ENCODE assay signal across 32 mouse cellular contexts in the genomic region with DNA sequence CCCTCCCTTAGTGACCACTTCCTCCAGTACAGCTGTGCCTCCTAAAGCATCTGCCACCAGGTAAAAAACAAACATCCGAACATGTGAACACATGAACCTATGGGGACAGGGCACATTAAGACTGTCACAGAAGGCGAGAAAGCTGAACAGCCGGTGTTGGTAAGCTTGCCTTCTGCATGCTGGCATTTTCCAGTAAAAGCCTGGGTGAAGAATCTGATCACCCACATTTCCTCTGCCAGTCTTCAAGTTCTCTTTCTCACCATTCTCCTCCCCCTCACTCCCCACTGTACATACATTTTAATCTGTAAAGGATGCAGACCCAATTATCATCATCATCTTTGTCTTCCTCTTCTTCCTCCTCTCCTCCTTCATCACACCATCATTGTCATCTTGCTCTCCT. TPM values are rescaled to one million over a fixed set of nuclear protein-coding genes. Genes with fewer than 3 reads are reported as not detected.
DNase-seq lines count a peak whose midpoint lies in the region; ATAC-seq and TF ChIP-seq lines count a peak whose summit lies in the region.
"Had no signal": no experiment of that assay in that cellular context is flagged by ENCODE, and none has a peak within 500 bp of the region (broad histone marks: within the 10 kb centered on the region; RNA-seq: fewer than 3 reads in every experiment).

No protein-coding gene starts in this region.

- no peak for TF ChIP-seq CTCF in layer of hippocampus, adult 2 months (conservative IDR thresholded peaks at IDR 0.05)

- H3K4me3 ChIP-seq in layer of hippocampus, adult 2 months, result no peak overlapping the region
- H3K4me3 ChIP-seq: erythroblast, embryonic 14.5 days; hindbrain, embryonic 10.5 days; hindbrain, embryonic 15.5 days; limb, embryonic 12.5 days; liver, embryonic 15.5 days had no signal

- no peak overlapping the region for H3K27ac ChIP-seq in layer of hippocampus, adult 2 months
- H3K27ac ChIP-seq: hindbrain, embryonic 10.5 days; hindbrain, embryonic 15.5 days; limb, embryonic 12.5 days; liver, embryonic 15.5 days had no signal

- peak; percentile 8 for DNase-seq in layer of hippocampus, adult 11-12 months (ENCODE audit: low spot score)
- no peak for DNase-seq in layer of hippocampus, adult 9-10 months (ENCODE audit: low spot score)
- DNase-seq in brain, adult 2 months (ENCODE audit: low read depth, low spot score), result peak; percentile 37
- DNase-seq in layer of hippocampus, adult 2 months (ENCODE audit: low spot score in 2 of 2), result peak; percentile 12 to 25
- DNase-seq in layer of hippocampus, postnatal 36 days, result peak; percentile 12 to 23
- no peak for DNase-seq in thymus, postnatal 10 days (ENCODE audit: low spot score in 2 of 2)
- DNase-seq: adrenal gland, postnatal 14 days; cerebellum, adult 2 months; cerebellum, postnatal 14 days; forebrain, postnatal 0 days; heart, postnatal 14 days; kidney, adult 11 months; kidney, postnatal 25 days; lung, embryonic 14.5 days; lung, postnatal 14 days; midbrain, embryonic 14.5 days; thymus, adult 2 months; thymus, postnatal 4 days had no signal

- no peak for ATAC-seq in granulocyte monocyte progenitor cell, adult 5-6 weeks (replicated peaks; ENCODE audit: poor library complexity, severe bottlenecking)
- ATAC-seq: CD4-positive, CD25-positive, alpha-beta regulatory T cell, adult 4 months; forebrain, postnatal 0 days; inflammation-experienced regulatory T-cells, adult 6 months had no signal

RNA-seq across cellular contexts. Expression of a gene that starts 9.4 kb away (rescaled TPM):
- not detected for total RNA-seq in layer of hippocampus, adult 2 months (2021)
- not detected for total RNA-seq in layer of hippocampus, postnatal 36 days (2021)
- total RNA-seq in granulocyte monocyte progenitor cell, adult 5-6 weeks (2014; fragmentation: Nextera tagmentation), result not detected in 2 replicates
- not detected in 2 replicates for total RNA-seq in granulocyte monocyte progenitor cell, adult 5-6 weeks (2017)
- total RNA-seq: adrenal gland, postnatal 14 days; forebrain, postnatal 0 days; gastrocnemius, adult 8-10 months; gastrocnemius, postnatal 4 days; heart, adult 8-10 months; heart, postnatal 14 days; left cerebral cortex, adult 8-10 months; liver, adult 2 months; monocyte, adult 5-6 weeks had no signal

RNA-seq across cellular contexts. Expression of a gene that starts 16.9 kb away (rescaled TPM):
- not detected for total RNA-seq in layer of hippocampus, adult 2 months (2021)
- not detected for total RNA-seq in layer of hippocampus, postnatal 36 days (2021)
- total RNA-seq in granulocyte monocyte progenitor cell, adult 5-6 weeks (2014; fragmentation: Nextera tagmentation), result not detected in 2 replicates
- total RNA-seq in granulocyte monocyte progenitor cell, adult 5-6 weeks (2017), result not detected in 2 replicates
- total RNA-seq: adrenal gland, postnatal 14 days; forebrain, postnatal 0 days; gastrocnemius, adult 8-10 months; gastrocnemius, postnatal 4 days; heart, adult 8-10 months; heart, postnatal 14 days; left cerebral cortex, adult 8-10 months; liver, adult 2 months; monocyte, adult 5-6 weeks had no signal

RNA-seq across cellular contexts. Expression of a gene that starts 22.5 kb away (rescaled TPM):
- not detected for total RNA-seq in layer of hippocampus, adult 2 months (2021)
- not detected for total RNA-seq in layer of hippocampus, postnatal 36 days (2021)
- total RNA-seq in granulocyte monocyte progenitor cell, adult 5-6 weeks (2014; fragmentation: Nextera tagmentation), result not detected in 2 replicates
- not detected in 2 replicates for total RNA-seq in granulocyte monocyte progenitor cell, adult 5-6 weeks (2017)
- total RNA-seq: adrenal gland, postnatal 14 days; forebrain, postnatal 0 days; gastrocnemius, adult 8-10 months; gastrocnemius, postnatal 4 days; heart, adult 8-10 months; heart, postnatal 14 days; left cerebral cortex, adult 8-10 months; liver, adult 2 months; monocyte, adult 5-6 weeks had no signal

RNA-seq across cellular contexts. Expression of a gene that starts 30.4 kb away (rescaled TPM):
- total RNA-seq in layer of hippocampus, adult 2 months (2021), result not detected
- total RNA-seq in layer of hippocampus, postnatal 36 days (2021), result not detected
- total RNA-seq in granulocyte monocyte progenitor cell, adult 5-6 weeks (2014; fragmentation: Nextera tagmentation), result not detected in 2 replicates
- total RNA-seq in granulocyte monocyte progenitor cell, adult 5-6 weeks (2017), result not detected in 2 replicates
- total RNA-seq: adrenal gland, postnatal 14 days; forebrain, postnatal 0 days; gastrocnemius, adult 8-10 months; gastrocnemius, postnatal 4 days; heart, adult 8-10 months; heart, postnatal 14 days; left cerebral cortex, adult 8-10 months; liver, adult 2 months; monocyte, adult 5-6 weeks had no signal

RNA-seq across cellular contexts. Expression of a gene that starts 30.9 kb away (rescaled TPM):
- total RNA-seq in layer of hippocampus, adult 2 months (2021), result not detected
- total RNA-seq in layer of hippocampus, postnatal 36 days (2021), result not detected
- total RNA-seq in granulocyte monocyte progenitor cell, adult 5-6 weeks (2014; fragmentation: Nextera tagmentation), result not detected in 2 replicates
- total RNA-seq in granulocyte monocyte progenitor cell, adult 5-6 weeks (2017), result not detected in 2 replicates
- total RNA-seq: adrenal gland, postnatal 14 days; forebrain, postnatal 0 days; gastrocnemius, adult 8-10 months; gastrocnemius, postnatal 4 days; heart, adult 8-10 months; heart, postnatal 14 days; left cerebral cortex, adult 8-10 months; liver, adult 2 months; monocyte, adult 5-6 weeks had no signal

Comparison
In these comparisons a context has a peak if more than half of its experiments do, and no peak if none do; other contexts are left out.
1. DNase-seq: peak in layer of hippocampus, adult 11-12 months (single experiment), brain, adult 2 months (single experiment), layer of hippocampus, adult 2 months (2 of 2) and layer of hippocampus, postnatal 36 days (2 of 2); none in layer of hippocampus, adult 9-10 months (single experiment) and thymus, postnatal 10 days (0 of 2).